Mouse (Mus musculus): ENCODE measurements around the gene Olfr747. TPM values are rescaled to one million over a fixed set of nuclear protein-coding genes. Genes with fewer than 3 reads are reported as not detected.
"Not testable (repeated sequence)": the region's sequence is repeated elsewhere in the genome, so short reads cannot be mapped to it uniquely, and the experiment has no call there.

The Olfr747 gene
- total RNA-seq (2015) (not detected in 2 replicates), total RNA-seq (2017) (not detected in 2 replicates)

GRCm38 (mm10) chr14:50693106-50693505 is at the start of gene Olfr747:
Gene Olfr747 (minus strand): TSS chr14:50693206.
- no peak for ATAC-seq (replicated peaks; ENCODE audit: poor library complexity)

DNA sequence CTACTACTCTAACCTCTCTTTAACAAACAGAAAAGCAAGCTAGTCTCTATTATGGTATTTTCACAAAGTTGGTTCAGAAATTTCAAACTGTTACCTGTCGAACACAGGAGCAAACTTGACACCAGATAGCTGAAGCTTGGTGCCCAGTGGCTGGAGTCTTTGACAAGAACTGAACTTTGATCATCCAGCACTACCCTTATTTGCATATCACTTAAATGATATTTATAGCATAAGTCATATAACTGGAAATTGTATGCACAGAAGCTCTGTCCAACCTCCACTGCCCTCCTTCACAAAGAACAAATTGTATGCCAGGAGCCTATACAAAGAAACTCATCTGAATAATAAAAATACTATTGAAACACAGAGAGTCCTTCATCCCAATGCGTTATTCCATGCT is 48.6 kb upstream of the Olfr747 start:
- ATAC-seq (replicated peaks; ENCODE audit: poor library complexity) = no peak

DNA sequence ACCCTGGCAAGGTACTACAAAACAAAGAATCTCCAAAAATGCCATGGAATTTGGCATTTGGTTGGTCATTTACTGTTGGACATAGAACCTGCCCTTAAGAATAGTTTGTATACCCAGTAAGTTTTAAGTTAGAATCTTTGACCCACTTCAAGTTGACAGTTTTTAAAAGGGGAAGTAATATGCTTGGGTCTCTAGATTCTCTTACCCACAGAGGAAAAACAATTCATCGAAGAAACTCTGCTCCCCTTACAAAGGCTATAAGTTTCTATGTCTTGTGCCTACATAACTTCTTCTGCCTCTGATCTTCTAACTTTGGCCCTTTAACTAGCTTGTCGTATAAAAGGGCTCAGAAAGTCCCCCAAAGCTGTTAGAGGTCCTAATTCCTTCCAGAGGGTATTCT is 47.3 kb upstream of the Olfr747 start:
- ATAC-seq (replicated peaks; ENCODE audit: poor library complexity) = 0 out of 2 replicates have a peak, but pooled peaks have one; percentile 34

- not testable (repeated sequence) for ATAC-seq (replicated peaks; ENCODE audit: poor library complexity)
These were observed 29.4 kb upstream of the Olfr747 start for GRCm38 (mm10) chr14:50722371-50722770.

GRCm38 (mm10) chr14:50719875-50720274 is 26.9 kb upstream of the Olfr747 start:
- not testable (repeated sequence) for ATAC-seq (replicated peaks; ENCODE audit: poor library complexity)

DNA sequence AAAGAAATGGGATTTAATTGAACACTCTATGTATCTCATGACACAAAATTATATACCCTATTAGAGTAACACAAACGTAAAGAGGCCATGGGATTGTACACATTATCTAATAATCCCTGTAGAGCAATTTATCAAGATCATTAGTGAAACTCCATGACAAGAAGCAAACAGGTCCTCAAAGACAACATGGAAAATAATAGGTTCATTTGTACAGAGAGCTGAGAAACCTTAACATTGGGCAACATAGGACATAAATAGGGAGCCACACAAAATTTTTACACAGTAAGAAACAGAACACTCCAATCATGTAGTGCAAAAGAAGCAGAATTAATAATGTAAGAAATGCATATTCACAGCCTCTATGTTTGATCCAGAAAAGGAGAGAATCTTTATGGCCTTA is 14.1 kb upstream of the Olfr747 start, which contains the start of gene Olfr748:
TSS of gene Olfr748 (plus strand) at position 301 of the 400 bp plus-strand sequence.
- no peak for ATAC-seq (replicated peaks; ENCODE audit: poor library complexity)

DNA sequence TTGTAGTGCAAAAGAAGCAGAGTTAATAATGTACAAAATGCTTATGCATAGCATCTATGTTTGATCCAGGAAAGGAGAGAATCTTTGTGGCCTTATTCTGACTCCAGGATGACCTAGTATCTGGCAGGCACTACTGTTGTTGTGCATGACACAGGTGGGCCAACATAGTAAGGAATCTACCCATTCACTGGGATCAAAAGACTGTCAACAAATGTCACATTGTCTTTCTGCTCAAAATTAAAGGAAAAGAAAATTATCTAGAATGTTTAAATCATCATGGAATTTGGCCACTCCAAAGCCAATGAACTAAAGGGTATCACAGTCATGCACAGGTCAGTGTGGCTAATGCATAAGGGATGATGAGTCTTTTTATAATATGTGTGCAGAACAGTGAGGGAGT is 46.2 kb downstream of the Olfr747 start, which contains the start of gene Olfr746:
TSS of gene Olfr746 (plus strand) at position 301 of the 400 bp plus-strand sequence.
- no peak for ATAC-seq (replicated peaks; ENCODE audit: poor library complexity)

- no peak for ATAC-seq (replicated peaks; ENCODE audit: poor library complexity)
These were observed 53.9 kb downstream of the Olfr747 start, which contains the start of gene Olfr745 for GRCm38 (mm10) chr14:50639088-50639487. Gene Olfr745 (plus strand): TSS chr14:50639388.

Other genes starting within 250 kb of the Olfr747 start
- not detected in 2 replicates for gene Olfr740, start 247.7 kb downstream of the Olfr747 start, total RNA-seq (2015)
- gene Olfr740, start 247.7 kb downstream of the Olfr747 start, total RNA-seq (2017) = not detected in 2 replicates
- not detected in 2 replicates for gene Olfr741, start 220.5 kb downstream of the Olfr747 start, total RNA-seq (2015)
- not detected in 2 replicates for gene Olfr741, start 220.5 kb downstream of the Olfr747 start, total RNA-seq (2017)
- not detected in 2 replicates for gene Olfr742, start 189.6 kb downstream of the Olfr747 start, total RNA-seq (2015)
- not detected in 2 replicates for gene Olfr742, start 189.6 kb downstream of the Olfr747 start, total RNA-seq (2017)
- not detected in 2 replicates for gene Olfr743, start 171.4 kb downstream of the Olfr747 start, total RNA-seq (2015)
- not detected in 2 replicates for gene Olfr743, start 171.4 kb downstream of the Olfr747 start, total RNA-seq (2017)
- gene Olfr744, start 78.3 kb downstream of the Olfr747 start, total RNA-seq (2015) = not detected in 2 replicates
- not detected in 2 replicates for gene Olfr744, start 78.3 kb downstream of the Olfr747 start, total RNA-seq (2017)
- gene Olfr745, start 53.8 kb downstream of the Olfr747 start, total RNA-seq (2015) = not detected in 2 replicates
- not detected in 2 replicates for gene Olfr745, start 53.8 kb downstream of the Olfr747 start, total RNA-seq (2017)
- gene Olfr746, start 46.1 kb downstream of the Olfr747 start, total RNA-seq (2015) = not detected in 2 replicates
- not detected in 2 replicates for gene Olfr746, start 46.1 kb downstream of the Olfr747 start, total RNA-seq (2017)
- gene Olfr748, start 14.2 kb upstream of the Olfr747 start, total RNA-seq (2015) = not detected in 2 replicates
- not detected in 2 replicates for gene Olfr748, start 14.2 kb upstream of the Olfr747 start, total RNA-seq (2017)
- not detected in 2 replicates for gene Olfr749, start 51.9 kb upstream of the Olfr747 start, total RNA-seq (2015)
- gene Olfr749, start 51.9 kb upstream of the Olfr747 start, total RNA-seq (2017) = not detected in 2 replicates
- gene Ttc5, start 92.3 kb upstream of the Olfr747 start, total RNA-seq (2015) = 20.6 and 27.4 TPM in 2 replicates
- 39.5 and 41.8 TPM in 2 replicates for gene Ttc5, start 92.3 kb upstream of the Olfr747 start, total RNA-seq (2017)
- gene Ccnb1ip1, start 114.5 kb upstream of the Olfr747 start, total RNA-seq (2015) = not detected in 2 replicates
- gene Ccnb1ip1, start 114.5 kb upstream of the Olfr747 start, total RNA-seq (2017) = not detected in 2 replicates
- gene Parp2, start 114.6 kb upstream of the Olfr747 start, total RNA-seq (2015) = 63.6 and 99.3 TPM in 2 replicates
- gene Parp2, start 114.6 kb upstream of the Olfr747 start, total RNA-seq (2017) = 92.4 and 99.5 TPM in 2 replicates
- gene Tep1, start 177.4 kb upstream of the Olfr747 start, total RNA-seq (2015) = 32.3 and 37.7 TPM in 2 replicates
- 8.4 and 21.0 TPM in 2 replicates for gene Tep1, start 177.4 kb upstream of the Olfr747 start, total RNA-seq (2017)
- 0.10 TPM in 1 of 2 replicates, not detected in the other for gene Klhl33, start 204.3 kb upstream of the Olfr747 start, total RNA-seq (2015)
- gene Klhl33, start 204.3 kb upstream of the Olfr747 start, total RNA-seq (2017) = 0.25 and 0.37 TPM in 2 replicates
- 116 and 117 TPM in 2 replicates for gene Osgep, start 231.7 kb upstream of the Olfr747 start, total RNA-seq (2015)
- 117 and 125 TPM in 2 replicates for gene Osgep, start 231.7 kb upstream of the Olfr747 start, total RNA-seq (2017)
- gene Apex1, start 231.8 kb upstream of the Olfr747 start, total RNA-seq (2015) = 246 and 285 TPM in 2 replicates
- 189 and 223 TPM in 2 replicates for gene Apex1, start 231.8 kb upstream of the Olfr747 start, total RNA-seq (2017)
- gene Pip4p1, start 237.7 kb upstream of the Olfr747 start, total RNA-seq (2015) = 47.0 and 58.0 TPM in 2 replicates
- 10.4 and 17.9 TPM in 2 replicates for gene Pip4p1, start 237.7 kb upstream of the Olfr747 start, total RNA-seq (2017)
- gene Pnp, start 237.9 kb upstream of the Olfr747 start, total RNA-seq (2015) = 388 TPM in 2 replicates
- 201 and 203 TPM in 2 replicates for gene Pnp, start 237.9 kb upstream of the Olfr747 start, total RNA-seq (2017)

Measured in megakaryocyte progenitor cell, adult 5-6 weeks (primary cell).